Mouse (Mus musculus) layer of hippocampus, adult 11-12 months (tissue): ENCODE results near the gene Exosc5.
A peak's percentile ranks its signal among the peaks of the same experiment; 100 is the strongest.

Source experiments
- DNase-seq: peaks from one replicate; pipeline ENCODE4 v3.0.0; 2022; ENCODE audit warnings: low spot score

The Exosc5 gene

GRCm38 (mm10) chr7:25637099-25637498 lies 21.9 kb upstream of the Exosc5 start:
- no peak for DNase-seq

GRCm38 (mm10) chr7:25639754-25640153 lies 19.2 kb upstream of the Exosc5 start:
- no peak for DNase-seq

GRCm38 (mm10) chr7:25644136-25644535 lies 14.8 kb upstream of the Exosc5 start:
- DNase-seq = no peak

- no peak for DNase-seq
Measured at GRCm38 (mm10) chr7:25644631-25645030, 14.3 kb upstream of the Exosc5 start.

- DNase-seq = no peak
Measured at GRCm38 (mm10) chr7:25645074-25645473, 13.9 kb upstream of the Exosc5 start.

GRCm38 (mm10) chr7:25647574-25648123 lies 11.3 kb upstream of the Exosc5 start:
- no peak for DNase-seq

GRCm38 (mm10) chr7:25649839-25650238 lies 9.1 kb upstream of the Exosc5 start:
- DNase-seq = no peak

- DNase-seq = no peak
Measured at GRCm38 (mm10) chr7:25651281-25651680, 7.7 kb upstream of the Exosc5 start.

- no peak for DNase-seq
Measured at GRCm38 (mm10) chr7:25652244-25652759, 6.7 kb upstream of the Exosc5 start.

GRCm38 (mm10) chr7:25655601-25656428 lies 3.1 kb upstream of the Exosc5 start:
- no peak for DNase-seq

GRCm38 (mm10) chr7:25657785-25658184 lies 1.2 kb upstream of the Exosc5 start:
- no peak for DNase-seq

- DNase-seq = no peak
Measured at GRCm38 (mm10) chr7:25666381-25666780, 7.4 kb downstream of the Exosc5 start.

- DNase-seq = no peak
Measured at GRCm38 (mm10) chr7:25669158-25669557, 10.2 kb downstream of the Exosc5 start.

- DNase-seq = no peak
Measured at GRCm38 (mm10) chr7:25669631-25670030, 10.7 kb downstream of the Exosc5 start.

- DNase-seq = no peak
Measured at GRCm38 (mm10) chr7:25670096-25670495, 11.1 kb downstream of the Exosc5 start.

- no peak for DNase-seq
Measured at GRCm38 (mm10) chr7:25671686-25672085, 12.7 kb downstream of the Exosc5 start.

- no peak for DNase-seq
Measured at GRCm38 (mm10) chr7:25672442-25672841, 13.5 kb downstream of the Exosc5 start.

GRCm38 (mm10) chr7:25674297-25674696 lies 15.3 kb downstream of the Exosc5 start:
- no peak for DNase-seq

- DNase-seq = no peak
Measured at GRCm38 (mm10) chr7:25674719-25675300, 15.8 kb downstream of the Exosc5 start, which contains the start of gene Tmem91. Gene Tmem91, minus strand, starts transcription at chr7:25675166.

GRCm38 (mm10) chr7:25675405-25675804 lies 16.4 kb downstream of the Exosc5 start:
- DNase-seq = no peak

- peak; percentile 91 for DNase-seq
Measured at GRCm38 (mm10) chr7:25676085-25676781, 17.3 kb downstream of the Exosc5 start.

- no peak for DNase-seq
Measured at GRCm38 (mm10) chr7:25677013-25677412, 18.0 kb downstream of the Exosc5 start.
